Comparison of ENCODE assay signal across 22 mouse cellular contexts in the genomic region with DNA sequence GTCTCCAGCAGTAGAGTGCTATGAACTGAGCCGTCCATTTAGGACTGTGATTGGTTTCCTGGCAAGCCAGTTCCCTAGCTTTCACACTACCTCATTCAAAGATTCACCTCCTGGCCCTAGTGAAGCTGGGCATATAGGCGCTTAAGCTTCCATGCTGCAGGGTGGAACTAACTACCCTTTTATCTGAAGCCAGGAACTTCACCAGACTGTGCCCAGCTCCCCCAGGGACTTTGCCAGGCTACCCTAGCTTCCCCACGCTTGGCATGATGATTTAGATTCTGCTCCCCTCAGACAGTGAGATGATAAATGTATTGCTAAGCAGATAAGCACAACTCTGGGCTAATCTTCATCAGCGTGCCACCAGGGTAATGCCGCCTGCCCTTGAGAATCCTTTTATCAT. TPM values are rescaled to one million over a fixed set of nuclear protein-coding genes. Genes with fewer than 3 reads are reported as not detected.
DNase-seq lines count a peak whose midpoint lies in the region; ATAC-seq and TF ChIP-seq lines count a peak whose summit lies in the region.
"Had no signal": no experiment of that assay in that cellular context is flagged by ENCODE, and none has a peak within 500 bp of the region (broad histone marks: within the 10 kb centered on the region; RNA-seq: fewer than 3 reads in every experiment).

No protein-coding gene starts in this region.

- no peak for TF ChIP-seq CTCF in C2C12 (IDR thresholded peaks at IDR 0.05; ENCODE audit: control insufficient read depth, insufficient read depth, insufficient read length)

- peaks cover 78% of the 10 kb centered on the region for H3K79me2 ChIP-seq in C2C12 (ENCODE audit: control insufficient read depth, insufficient read depth)

- peaks cover 43% of the 10 kb centered on the region for H3K79me3 ChIP-seq in C2C12 (ENCODE audit: low read depth)

- WGBS in forebrain, embryonic 13.5 days = 86% methylated on average over 5 of the region's 5 CpGs
- WGBS in forebrain, embryonic 10.5 days = 89% methylated on average over 5 of the region's 5 CpGs
- WGBS in hindbrain, embryonic 15.5 days = 66% methylated on average over 5 of the region's 5 CpGs
- WGBS in hindbrain, embryonic 11.5 days = 80% methylated on average over 5 of the region's 5 CpGs
- WGBS in embryonic facial prominence, embryonic 15.5 days = 86% methylated on average over 5 of the region's 5 CpGs

- no peak overlapping the region for H3K9ac ChIP-seq in forebrain, embryonic 13.5 days
- H3K9ac ChIP-seq in hindbrain, embryonic 15.5 days = no peak overlapping the region
- no peak overlapping the region for H3K9ac ChIP-seq in hindbrain, embryonic 11.5 days (ENCODE audit: low read depth, low read length)
- H3K9ac ChIP-seq in embryonic facial prominence, embryonic 15.5 days = no peak overlapping the region
- H3K9ac ChIP-seq: embryonic facial prominence, embryonic 13.5 days; heart, embryonic 13.5 days; liver, postnatal 0 days; neural tube, embryonic 12.5 days had no signal

- no peaks in the 10 kb centered on the region for H3K9me3 ChIP-seq in forebrain, embryonic 13.5 days (replicated peaks)
- no peaks in the 10 kb centered on the region for H3K9me3 ChIP-seq in forebrain, embryonic 10.5 days
- no peaks in the 10 kb centered on the region for H3K9me3 ChIP-seq in hindbrain, embryonic 15.5 days
- H3K9me3 ChIP-seq in hindbrain, embryonic 11.5 days (ENCODE audit: control insufficient read depth, low read length) = no peaks in the 10 kb centered on the region
- H3K9me3 ChIP-seq in embryonic facial prominence, embryonic 15.5 days (replicated peaks) = no peaks in the 10 kb centered on the region
- H3K9me3 ChIP-seq: embryonic facial prominence, embryonic 13.5 days; heart, embryonic 13.5 days; midbrain, embryonic 10.5 days; neural tube, embryonic 12.5 days had no signal

- H3K36me3 ChIP-seq in forebrain, embryonic 13.5 days (ENCODE audit: poor library complexity, severe bottlenecking) = no peaks in the 10 kb centered on the region
- H3K36me3 ChIP-seq in forebrain, embryonic 10.5 days (replicated peaks) = no peaks in the 10 kb centered on the region
- H3K36me3 ChIP-seq in hindbrain, embryonic 15.5 days = no peaks in the 10 kb centered on the region
- no peaks in the 10 kb centered on the region for H3K36me3 ChIP-seq in hindbrain, embryonic 11.5 days (ENCODE audit: control insufficient read depth, insufficient read depth, low read length)
- peaks cover 11% of the 10 kb centered on the region for H3K36me3 ChIP-seq in C2C12 (ENCODE audit: control insufficient read depth, insufficient read depth)
- H3K36me3 ChIP-seq in embryonic facial prominence, embryonic 15.5 days = no peaks in the 10 kb centered on the region
- H3K36me3 ChIP-seq: embryonic facial prominence, embryonic 13.5 days; midbrain, embryonic 10.5 days; neural tube, embryonic 12.5 days had no signal

- DNase-seq in forebrain, embryonic 10.5 days (ENCODE audit: extremely low spot score, low spot score) = no peak
- no peak for DNase-seq in hindbrain, embryonic 11.5 days (ENCODE audit: low spot score)
- DNase-seq in lung, postnatal 4 days = no peak
- no peak for DNase-seq in ovary, postnatal 10 days (ENCODE audit: low spot score)
- DNase-seq: adrenal gland, adult 2 months; cerebellum, adult 11-12 months; heart, adult 2 months; kidney, adult 18-20 months; layer of hippocampus, adult 9-11 months; liver, postnatal 0 days had no signal

- no peak overlapping the region for H3K4me2 ChIP-seq in forebrain, embryonic 13.5 days
- no peak overlapping the region for H3K4me2 ChIP-seq in hindbrain, embryonic 15.5 days
- H3K4me2 ChIP-seq in hindbrain, embryonic 11.5 days (replicated peaks; ENCODE audit: low read depth, low read length) = no peak overlapping the region
- no peak overlapping the region for H3K4me2 ChIP-seq in embryonic facial prominence, embryonic 15.5 days (replicated peaks)
- H3K4me2 ChIP-seq: embryonic facial prominence, embryonic 13.5 days; heart, embryonic 13.5 days; liver, embryonic 11.5 days; neural tube, embryonic 12.5 days had no signal

- H3K4me1 ChIP-seq in forebrain, embryonic 13.5 days = 0 out of 2 replicates have a peak, but pooled peaks cover 12% of the 10 kb centered on the region
- H3K4me1 ChIP-seq in forebrain, embryonic 10.5 days = no peaks in the 10 kb centered on the region
- no peaks in the 10 kb centered on the region for H3K4me1 ChIP-seq in hindbrain, embryonic 15.5 days (replicated peaks)
- no peaks in the 10 kb centered on the region for H3K4me1 ChIP-seq in hindbrain, embryonic 11.5 days (replicated peaks; ENCODE audit: control insufficient read depth, insufficient read depth, low read length)
- H3K4me1 ChIP-seq in embryonic facial prominence, embryonic 15.5 days = no peaks in the 10 kb centered on the region
- H3K4me1 ChIP-seq: embryonic facial prominence, embryonic 13.5 days; midbrain, embryonic 10.5 days had no signal

- no peak overlapping the region for H3K4me3 ChIP-seq in forebrain, embryonic 13.5 days
- no peak overlapping the region for H3K4me3 ChIP-seq in forebrain, embryonic 10.5 days
- no peak overlapping the region for H3K4me3 ChIP-seq in hindbrain, embryonic 15.5 days
- H3K4me3 ChIP-seq in hindbrain, embryonic 11.5 days (ENCODE audit: low read depth, low read length) = no peak overlapping the region
- H3K4me3 ChIP-seq in C2C12 (ENCODE audit: insufficient read depth, poor library complexity, severe bottlenecking) = no peak overlapping the region
- no peak overlapping the region for H3K4me3 ChIP-seq in embryonic facial prominence, embryonic 15.5 days (replicated peaks)
- H3K4me3 ChIP-seq: embryonic facial prominence, embryonic 13.5 days; heart, adult 2 months; heart, embryonic 13.5 days; midbrain, embryonic 10.5 days; neural tube, embryonic 12.5 days had no signal

- H3K27ac ChIP-seq in forebrain, embryonic 13.5 days = no peak overlapping the region
- no peak overlapping the region for H3K27ac ChIP-seq in forebrain, embryonic 10.5 days
- no peak overlapping the region for H3K27ac ChIP-seq in hindbrain, embryonic 15.5 days (replicated peaks)
- H3K27ac ChIP-seq in hindbrain, embryonic 11.5 days (ENCODE audit: low read depth, low read length) = no peak overlapping the region
- 0 out of 2 replicates have a peak overlapping the region, but pooled peaks have one; percentile 39 for H3K27ac ChIP-seq in embryonic facial prominence, embryonic 15.5 days (replicated peaks)
- H3K27ac ChIP-seq: embryonic facial prominence, embryonic 13.5 days; heart, adult 2 months; heart, embryonic 13.5 days; midbrain, embryonic 10.5 days; neural tube, embryonic 12.5 days; stomach, postnatal 0 days had no signal

- H3K27me3 ChIP-seq in forebrain, embryonic 13.5 days = no peaks in the 10 kb centered on the region
- no peaks in the 10 kb centered on the region for H3K27me3 ChIP-seq in forebrain, embryonic 10.5 days (ENCODE audit: poor library complexity, severe bottlenecking)
- no peaks in the 10 kb centered on the region for H3K27me3 ChIP-seq in hindbrain, embryonic 15.5 days
- no peaks in the 10 kb centered on the region for H3K27me3 ChIP-seq in hindbrain, embryonic 11.5 days (ENCODE audit: control insufficient read depth, insufficient read depth, low read length)
- no peaks in the 10 kb centered on the region for H3K27me3 ChIP-seq in C2C12 (ENCODE audit: control insufficient read depth, insufficient read depth, insufficient read length)
- H3K27me3 ChIP-seq in embryonic facial prominence, embryonic 15.5 days = no peaks in the 10 kb centered on the region
- H3K27me3 ChIP-seq: embryonic facial prominence, embryonic 13.5 days; heart, embryonic 13.5 days; neural tube, embryonic 12.5 days had no signal

- H3ac ChIP-seq in C2C12 (ENCODE audit: control insufficient read depth, insufficient read length, low read depth) = peak overlapping the region; percentile 32

- peak; percentile 19; the same call in 1 of the 2 replicates for ATAC-seq in forebrain, embryonic 13.5 days
- peak; percentile 31; the same call in 1 of the 2 replicates for ATAC-seq in hindbrain, embryonic 15.5 days (ENCODE audit: low FRiP score, low read depth)
- no peak for ATAC-seq in hindbrain, embryonic 11.5 days (ENCODE audit: low FRiP score)
- no peak for ATAC-seq in embryonic facial prominence, embryonic 15.5 days (ENCODE audit: insufficient number of reproducible peaks, low FRiP score, low TSS enrichment, low read depth)
- ATAC-seq: inflammation-experienced regulatory T-cells, adult 6 months; liver, postnatal 0 days; lung, postnatal 0 days had no signal

TF ChIP-seq in C2C12, 6 proteins besides CTCF, POLR2A, EP300 and RAD21:
- peak; percentile 18 for TF ChIP-seq MYOD1 (IDR thresholded peaks at IDR 0.05; ENCODE audit: control insufficient read depth, insufficient read length, low read depth)
- TF ChIP-seq USF1 (IDR thresholded peaks at IDR 0.05; ENCODE audit: low read depth) = no peak
- TF ChIP-seq MYOG (IDR thresholded peaks at IDR 0.05; ENCODE audit: control insufficient read depth, extremely low read depth, insufficient read length) = no peak
- no peak for TF ChIP-seq FOSL1 (IDR thresholded peaks at IDR 0.05; ENCODE audit: insufficient read depth, low read length, poor library complexity, severe bottlenecking)
- TF ChIP-seq MAX (IDR thresholded peaks at IDR 0.05) = no peak
- no peak for TF ChIP-seq CEBPB (IDR thresholded peaks at IDR 0.05; ENCODE audit: low read depth)

RNA-seq across cellular contexts. Expression of a gene that starts 24.4 kb away (rescaled TPM):
- 0.75 and 1.3 TPM in 2 replicates for polyA plus RNA-seq in forebrain, embryonic 13.5 days (2015; fragmentation: Nextera tagmentation; extraction: Ambion mirVana)
- polyA plus RNA-seq in forebrain, embryonic 10.5 days (2016; fragmentation: Nextera tagmentation; extraction: Ambion mirVana) = 1.7 and 1.9 TPM in 2 replicates
- 1.9 and 2.0 TPM in 2 replicates for polyA plus RNA-seq in hindbrain, embryonic 15.5 days (2015; fragmentation: Nextera tagmentation; extraction: Ambion mirVana)
- 1.9 and 2.4 TPM in 2 replicates for polyA plus RNA-seq in hindbrain, embryonic 11.5 days (2014; fragmentation: Nextera tagmentation; extraction: Ambion mirVana)
- 35.4 TPM for polyA plus RNA-seq in C2C12 (2012; fragmentation: generic; extraction: Trizol)
- 2.5 and 3.7 TPM in 2 replicates for polyA plus RNA-seq in embryonic facial prominence, embryonic 15.5 days (2015; fragmentation: Nextera tagmentation; extraction: Ambion mirVana)
- polyA plus RNA-seq: inflammation-experienced regulatory T-cells, adult 6 months had no signal

Comparison
In these comparisons a context has a peak if more than half of its experiments do, and no peak if none do; other contexts are left out.
1. ATAC-seq: peak in forebrain, embryonic 13.5 days (single experiment) and hindbrain, embryonic 15.5 days (single experiment); none in hindbrain, embryonic 11.5 days (single experiment) and embryonic facial prominence, embryonic 15.5 days (single experiment).